Mouse (Mus musculus) lung, postnatal 0 days (tissue): ENCODE results near the gene Cd47.

ENCODE experiments used
- CTCF ChIP-seq: IDR thresholded peaks from 2 replicates; pipeline ENCODE4 v1.5.1; 2016; ENCODE audit warnings: antibody characterized with exemption, mild to moderate bottlenecking
- EP300 ChIP-seq: IDR thresholded peaks from 2 replicates; pipeline ENCODE4 v1.6.1; 2016; ENCODE audit warnings: antibody characterized with exemption, mild to moderate bottlenecking, control low read depth

DNA sequence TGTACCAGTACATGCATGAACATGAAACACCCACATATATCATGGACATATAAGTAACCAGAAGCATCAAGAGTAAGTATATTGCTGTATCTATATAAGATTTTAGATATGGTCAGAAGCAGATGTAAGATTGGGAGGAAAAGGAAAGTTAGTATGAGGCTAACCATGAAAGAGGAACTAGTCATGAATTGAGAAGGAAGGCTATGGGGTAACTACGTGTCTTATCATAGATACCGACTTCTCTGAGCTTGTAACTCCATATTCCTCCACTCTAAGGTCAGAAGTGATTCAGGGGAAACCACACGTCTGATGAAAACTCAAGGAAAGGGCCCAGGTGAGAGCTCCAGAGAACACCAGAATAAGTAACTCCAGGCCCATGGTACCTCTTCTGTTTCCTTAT, 52.6 kb downstream of the Cd47 start:
- no peak for TF ChIP-seq CTCF
- no peak for TF ChIP-seq EP300
